Mouse (Mus musculus): ENCODE measurements around the gene Sde2. TPM values are rescaled to one million over a fixed set of nuclear protein-coding genes. Genes with fewer than 3 reads are reported as not detected.
"Not testable (repeated sequence)": the region's sequence is repeated elsewhere in the genome, so short reads cannot be mapped to it uniquely, and the experiment has no call there.

Sde2 gene
- total RNA-seq, 2 experiments from 2014 or later, result 18.8 to 21.0 TPM

GRCm38 (mm10) chr1:180830175-180830574 is 20.8 kb upstream of the Sde2 start:
- DNase-seq (ENCODE audit: low spot score in 2 of 2), result no peak
- intact Hi-C loops (cut with DNase I), result no loop called here

- intact Hi-C loops (cut with DNase I), result no loop called here
- DNase-seq (ENCODE audit: low spot score in 2 of 2), result no peak
Observed at GRCm38 (mm10) chr1:180830588-180831346, 20.2 kb upstream of the Sde2 start.

GRCm38 (mm10) chr1:180835273-180836015 is 15.5 kb upstream of the Sde2 start:
- intact Hi-C loops (cut with DNase I), result no loop called here

GRCm38 (mm10) chr1:180836467-180836866 is 14.5 kb upstream of the Sde2 start:
- DNase-seq (ENCODE audit: low spot score in 2 of 2); intact Hi-C loops (cut with DNase I): not testable (repeated sequence)

More at GRCm38 (mm10) chr1:180835273-180836015, 15.5 kb upstream of the Sde2 start:
- DNase-seq (ENCODE audit: low spot score in 2 of 2), result no peak

DNA sequence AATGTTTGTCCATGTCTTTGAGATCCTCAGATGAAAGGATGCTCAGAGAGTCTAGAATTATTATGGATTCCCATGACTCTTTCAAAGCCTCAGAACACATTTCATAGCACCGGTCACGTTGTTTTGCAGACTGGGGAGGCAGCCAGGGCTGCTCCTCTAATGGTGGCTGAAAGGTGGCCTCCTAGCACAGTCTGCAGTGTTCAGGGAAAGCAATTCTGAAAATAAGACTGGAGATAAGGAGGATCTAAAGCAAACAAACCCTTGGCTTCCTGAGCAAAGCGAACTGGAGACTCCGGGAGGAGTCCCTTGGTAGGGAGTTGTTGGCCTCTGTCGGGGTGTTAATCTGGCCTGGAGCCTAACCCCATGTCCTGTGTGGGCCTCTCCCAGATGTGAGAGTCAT is 13.7 kb upstream of the Sde2 start:
- no peak for DNase-seq (ENCODE audit: low spot score in 2 of 2)
- intact Hi-C loops (cut with DNase I), result no loop called here

- no peak for DNase-seq (ENCODE audit: low spot score in 2 of 2)
- intact Hi-C loops (cut with DNase I), result no loop called here
Observed at GRCm38 (mm10) chr1:180838014-180838413, 12.9 kb upstream of the Sde2 start.

DNA sequence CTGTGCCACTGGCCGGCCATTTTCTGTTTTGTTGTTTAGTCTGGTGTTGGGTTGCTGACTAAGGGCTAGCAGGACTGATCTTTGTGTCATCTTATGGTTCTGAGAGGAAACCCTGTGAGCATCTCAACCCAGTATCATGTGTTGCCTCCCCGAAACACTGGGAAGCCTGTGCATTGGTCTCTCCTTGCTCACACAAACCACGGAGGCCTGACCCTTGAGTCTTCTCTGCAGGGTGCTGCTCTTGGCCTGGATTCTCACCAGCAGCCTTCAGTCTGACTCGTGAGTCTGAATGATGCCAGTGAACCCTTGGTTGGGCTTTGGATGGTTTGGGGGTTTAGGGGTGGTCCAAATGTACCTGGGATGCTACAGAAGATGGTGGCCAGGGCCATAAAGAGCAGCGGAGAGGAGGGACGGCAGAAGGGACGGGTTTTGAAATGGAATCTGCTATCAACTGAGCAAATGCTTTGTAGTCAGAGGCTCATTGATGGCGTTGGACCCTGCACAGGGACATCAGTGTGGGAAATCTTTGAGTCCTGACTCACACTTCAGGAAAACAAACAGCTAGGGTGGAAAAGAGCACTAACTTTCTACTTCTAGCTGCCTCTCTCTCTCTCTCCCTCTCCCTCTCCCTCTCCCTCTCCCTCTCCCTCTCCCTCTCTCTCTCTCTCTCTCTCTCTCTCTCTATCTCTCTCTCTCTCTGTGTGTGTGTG is 11.6 kb upstream of the Sde2 start:
- no peak for DNase-seq (ENCODE audit: low spot score in 2 of 2)
- intact Hi-C loops (cut with DNase I), result no loop called here

DNA sequence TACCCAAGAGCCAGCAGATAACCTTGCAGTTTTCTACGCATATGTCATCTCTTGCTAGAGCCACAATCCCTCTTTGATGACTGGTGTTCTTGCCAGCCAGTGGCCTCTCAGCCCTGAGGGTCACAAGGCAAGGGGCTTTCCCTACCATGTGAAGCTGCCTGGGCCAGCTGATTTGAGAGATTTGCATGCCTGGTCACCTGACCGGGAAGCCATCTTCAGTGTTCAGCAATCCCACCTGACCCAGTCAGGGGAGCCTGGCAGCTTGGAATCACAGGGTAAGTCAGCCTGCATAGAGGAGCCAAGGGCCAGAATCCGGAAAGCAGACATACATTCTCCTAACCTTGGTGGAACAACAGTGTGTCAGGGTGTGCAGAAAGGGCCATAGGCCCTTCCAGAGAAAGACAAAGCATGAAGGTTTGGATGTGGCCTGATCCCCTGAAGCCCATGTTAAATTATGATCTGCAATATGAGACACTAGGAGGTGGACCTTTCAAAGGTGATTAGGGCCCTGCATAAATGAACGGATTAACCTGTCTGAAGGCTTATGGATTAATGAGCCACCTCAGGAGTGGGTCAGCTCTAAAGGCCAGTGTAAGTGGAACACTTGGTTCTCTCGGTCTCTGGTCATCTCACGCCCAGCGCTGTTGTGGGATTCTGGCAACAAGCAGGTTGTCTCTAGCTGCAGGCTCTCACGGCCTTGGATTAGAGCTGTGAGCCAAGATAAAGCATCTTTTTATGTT is 9.2 kb upstream of the Sde2 start:
- intact Hi-C loops (cut with DNase I), result no loop called here
- DNase-seq (ENCODE audit: low spot score in 2 of 2), result no peak

DNA sequence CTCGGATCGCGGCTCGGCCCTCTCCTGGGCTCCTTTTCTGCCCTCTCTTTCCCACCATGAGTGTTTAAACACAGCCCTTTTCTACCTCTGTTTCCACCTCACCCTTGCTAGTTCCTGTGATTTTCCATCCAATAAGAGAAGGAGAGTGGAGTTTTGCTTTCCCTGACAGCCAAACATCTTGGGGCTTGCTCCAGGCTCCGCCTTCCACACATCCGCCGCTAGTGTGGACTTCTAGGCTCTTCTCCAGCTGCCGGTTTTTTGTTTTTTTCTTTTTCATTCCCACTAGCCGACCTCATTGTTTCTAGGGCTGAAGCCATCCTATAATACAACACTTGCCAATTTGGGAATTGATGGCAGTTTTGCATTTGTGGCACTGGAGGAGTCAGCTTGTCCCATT is 2.8 kb upstream of the Sde2 start:
- intact Hi-C loops (cut with DNase I), result loop anchor here (2.0 to 5.0 kb wide), 2 partner anchors 71 to 126 kb away; no protein-coding TSS in a partner anchor
- DNase-seq (ENCODE audit: low spot score in 2 of 2), result peak; percentile 70 to 89

- intact Hi-C loops (cut with DNase I), result loop anchor here (2.0 to 5.0 kb wide), 2 partner anchors 72 to 126 kb away; no protein-coding TSS in a partner anchor
Observed at GRCm38 (mm10) chr1:180848511-180849241, 2.3 kb upstream of the Sde2 start.

GRCm38 (mm10) chr1:180849701-180850301 is 1.1 kb upstream of the Sde2 start:
- no peak for DNase-seq (ENCODE audit: low spot score in 2 of 2)
- intact Hi-C loops (cut with DNase I), result loop anchor here (1.0 to 5.0 kb wide), 3 partner anchors 36 to 128 kb away; partner anchors contain the start of gene H3f3a

More at GRCm38 (mm10) chr1:180848511-180849241, 2.3 kb upstream of the Sde2 start:
- DNase-seq (ENCODE audit: low spot score in 2 of 2), result peak; percentile 36 to 42

DNA sequence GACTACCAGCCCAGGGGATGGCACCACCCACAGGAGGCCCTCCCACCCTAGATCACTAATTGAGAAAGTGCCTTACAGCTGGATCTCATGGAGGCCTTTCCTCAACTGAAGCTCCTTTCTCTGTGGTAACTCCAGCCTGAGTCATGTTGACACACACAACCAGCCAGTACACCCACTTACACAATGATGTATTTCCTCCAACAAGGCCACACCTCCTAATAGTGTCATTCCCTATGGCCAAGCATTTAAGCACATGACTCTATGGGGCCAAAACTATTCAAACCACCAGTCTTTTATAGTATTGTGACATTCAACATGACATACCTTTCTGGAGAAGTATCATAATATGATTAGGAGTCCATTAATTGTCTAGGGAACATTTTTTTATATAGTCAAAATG is 7.8 kb downstream of the Sde2 start:
- intact Hi-C loops (cut with DNase I), result no loop called here
- no peak for DNase-seq (ENCODE audit: low spot score in 2 of 2)

DNA sequence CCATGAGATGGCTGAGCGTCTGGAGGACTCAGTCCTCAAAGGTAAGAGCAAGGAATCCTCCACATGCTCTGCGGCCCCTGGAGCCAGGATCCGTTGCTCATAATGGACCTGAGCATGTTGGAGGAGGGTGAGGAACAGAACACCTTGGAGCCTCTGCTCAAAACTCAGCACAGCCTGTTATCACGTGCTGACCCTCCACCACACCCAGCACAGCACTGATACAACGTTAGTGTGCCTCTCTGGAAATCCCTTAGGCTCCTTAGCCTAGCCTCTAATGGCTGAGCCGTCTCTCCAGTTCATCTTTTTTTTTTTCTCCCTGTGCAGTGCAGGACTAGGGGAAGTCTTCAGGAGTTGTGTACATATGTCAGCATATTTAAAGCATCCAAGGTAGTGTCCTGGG is 9.1 kb downstream of the Sde2 start:
- intact Hi-C loops (cut with DNase I), result no loop called here
- no peak for DNase-seq (ENCODE audit: low spot score in 2 of 2)

DNA sequence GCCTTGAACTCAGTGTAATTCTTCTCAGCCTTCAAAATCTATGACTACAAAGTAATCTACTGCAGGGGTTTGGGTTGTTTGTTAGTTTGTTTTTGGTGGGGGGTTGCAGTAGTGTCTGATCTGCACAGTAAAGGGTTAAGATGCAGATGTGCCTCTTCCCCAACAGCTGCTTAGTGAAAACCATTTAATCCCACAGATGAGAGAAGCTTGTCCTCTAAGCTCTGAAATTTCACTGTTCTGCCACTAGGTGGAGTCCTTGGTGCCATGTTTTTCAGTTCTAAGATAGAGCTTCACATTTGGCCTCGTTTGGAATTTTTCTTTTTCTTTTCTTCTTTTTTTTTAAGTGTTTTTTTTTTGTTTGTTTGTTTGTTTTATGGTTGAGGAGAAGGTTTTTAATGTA is 12.7 kb downstream of the Sde2 start:
- intact Hi-C loops (cut with DNase I), result no loop called here
- peak; percentile 17 to 25 for DNase-seq (ENCODE audit: low spot score in 2 of 2)

DNA sequence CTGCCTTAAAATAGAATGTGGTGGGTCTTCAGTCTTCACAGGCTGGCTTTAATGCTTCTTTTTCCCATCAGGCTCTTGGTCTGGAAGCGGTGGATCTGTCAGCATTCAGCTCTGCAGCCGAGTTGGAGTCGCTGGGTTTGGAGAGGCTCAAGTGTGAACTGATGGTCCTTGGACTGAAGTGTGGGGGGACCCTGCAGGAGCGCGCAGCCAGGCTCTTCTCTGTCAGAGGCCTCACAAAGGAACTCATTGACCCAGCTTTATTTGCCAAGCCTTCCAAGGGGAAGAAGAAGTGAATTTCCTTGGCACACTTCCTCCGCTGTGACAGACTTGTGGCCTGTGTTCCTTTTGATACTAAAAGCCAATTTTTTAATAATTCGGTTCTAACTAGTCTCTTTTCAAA is 15.1 kb downstream of the Sde2 start:
- intact Hi-C loops (cut with DNase I), result no loop called here
- no peak for DNase-seq (ENCODE audit: low spot score in 2 of 2)

DNA sequence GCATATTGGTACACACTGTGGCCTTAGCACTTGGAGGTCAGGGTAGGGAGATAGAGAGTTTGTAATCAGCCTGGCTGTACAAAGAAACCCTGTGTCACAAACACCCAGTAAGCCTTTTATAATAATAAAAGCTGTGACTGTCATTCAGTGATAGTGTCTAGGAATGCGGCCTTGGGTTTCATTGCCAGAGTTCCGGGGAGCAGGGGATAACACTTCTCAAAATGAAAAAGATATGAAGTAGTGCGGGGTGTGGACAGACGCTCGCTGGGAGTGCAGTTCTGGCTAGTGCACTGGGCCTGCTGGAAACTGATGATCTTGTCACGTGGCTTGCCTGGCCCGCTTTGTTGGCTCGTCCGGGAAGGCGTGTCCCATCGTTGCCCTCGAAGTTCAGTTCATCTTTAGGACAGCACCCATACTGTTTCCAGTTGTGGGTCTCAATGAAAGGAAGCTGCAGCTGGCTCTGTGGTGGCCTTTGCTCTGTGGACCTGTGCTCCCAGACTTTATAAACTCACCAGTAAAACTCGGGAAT is 19.3 kb downstream of the Sde2 start:
- DNase-seq (ENCODE audit: low spot score in 2 of 2), result no peak
- intact Hi-C loops (cut with DNase I), result no loop called here

- intact Hi-C loops (cut with DNase I), result no loop called here
- DNase-seq (ENCODE audit: low spot score in 2 of 2), result no peak
Observed at GRCm38 (mm10) chr1:180873861-180874484, 23.0 kb downstream of the Sde2 start.

DNA sequence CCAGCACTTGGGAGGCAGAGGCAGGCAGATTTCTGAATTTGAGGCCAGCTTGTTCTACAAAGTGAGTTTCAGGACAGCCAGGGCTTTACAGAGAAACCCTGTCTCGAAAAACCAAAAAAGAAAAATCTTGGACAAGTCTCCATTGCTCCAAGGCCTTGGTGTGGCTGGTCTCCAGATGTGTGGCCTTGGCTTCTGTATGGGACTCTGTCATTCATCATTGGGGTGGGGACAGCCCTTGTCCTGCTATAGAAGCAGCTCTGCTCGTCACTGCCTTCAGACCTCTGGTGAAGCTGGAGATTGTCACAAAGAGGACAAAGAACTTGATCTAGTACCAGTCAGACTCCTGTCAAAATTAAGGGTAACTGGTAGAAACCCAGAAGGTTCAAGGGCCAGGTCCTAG is 23.7 kb downstream of the Sde2 start:
- intact Hi-C loops (cut with DNase I), result no loop called here

More for the DNA sequence above, 23.7 kb downstream of the Sde2 start:
- no peak for DNase-seq (ENCODE audit: low spot score in 2 of 2)

All from left cerebral cortex, postnatal 25 days (tissue).